Mouse (Mus musculus): ENCODE data around the gene Tagln. TPM values are rescaled to one million over a fixed set of nuclear protein-coding genes. Genes with fewer than 3 reads are reported as not detected.
A peak's percentile ranks its signal among the peaks of the same experiment; 100 is the strongest.

The Tagln gene
- polyA plus RNA-seq, 1 experiment from 2014 or later = 151 TPM

GRCm38 (mm10) chr9:45944506-45945400 lies 8.9 kb upstream of the Tagln start:
- H3K4me3 ChIP-seq = no peak overlapping the region
- no peaks in the 10 kb centered on the region for H3K4me1 ChIP-seq
- no peak overlapping the region for H3K27ac ChIP-seq (replicated peaks)
- no peak overlapping the region for H3K4me2 ChIP-seq
- H3K36me3 ChIP-seq = peaks cover 95% of the 10 kb centered on the region
- H3K9ac ChIP-seq = no peak overlapping the region
- no peaks in the 10 kb centered on the region for H3K27me3 ChIP-seq (replicated peaks)
- ATAC-seq (ENCODE audit: extremely low read depth, insufficient number of reproducible peaks, low FRiP score, low TSS enrichment) = no peak
- no peaks in the 10 kb centered on the region for H3K9me3 ChIP-seq
- WGBS = 80% methylated on average over 13 of the region's 13 CpGs

GRCm38 (mm10) chr9:45943628-45944505 lies 8.0 kb upstream of the Tagln start:
- no peak overlapping the region for H3K4me2 ChIP-seq
- H3K27me3 ChIP-seq (replicated peaks) = no peaks in the 10 kb centered on the region
- H3K4me3 ChIP-seq = no peak overlapping the region
- H3K4me1 ChIP-seq = no peaks in the 10 kb centered on the region
- H3K27ac ChIP-seq (replicated peaks) = no peak overlapping the region
- no peak overlapping the region for H3K9ac ChIP-seq
- no peak for ATAC-seq (ENCODE audit: extremely low read depth, insufficient number of reproducible peaks, low FRiP score, low TSS enrichment)
- H3K36me3 ChIP-seq = peaks cover 95% of the 10 kb centered on the region
- WGBS = 92% methylated on average over 8 of the region's 8 CpGs
- H3K9me3 ChIP-seq = no peaks in the 10 kb centered on the region

DNA sequence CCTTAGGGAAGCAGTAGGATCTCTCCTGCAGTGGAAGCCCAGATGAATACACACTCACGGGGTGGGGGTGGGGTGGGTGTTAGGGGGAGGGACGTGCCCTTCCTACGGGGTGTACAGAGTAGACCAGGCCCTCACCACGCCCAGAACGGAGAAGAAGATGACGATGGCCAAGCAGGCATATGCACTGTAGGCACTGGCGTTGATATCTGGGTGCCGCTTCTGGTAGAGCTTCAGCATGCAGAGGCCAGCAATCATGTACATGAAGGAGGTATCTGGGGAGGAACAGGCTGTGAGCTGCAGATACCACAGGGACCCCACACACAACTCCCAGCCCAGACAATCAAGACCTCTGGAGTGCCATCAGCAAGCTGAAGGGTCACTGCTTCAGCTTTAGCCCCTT lies 7.1 kb upstream of the Tagln start:
- Histone ChIP-seq H3K9me3 (no peaks in the 10 kb centered on the region), H3K4me3 (no peak overlapping the region), H3K9ac (no peak overlapping the region), H3K4me1 (no peaks in the 10 kb centered on the region), H3K36me3 (peaks cover 95% of the 10 kb centered on the region), H3K27ac (replicated peaks) (no peak overlapping the region), H3K4me2 (no peak overlapping the region), H3K27me3 (replicated peaks) (no peaks in the 10 kb centered on the region)
- 82% methylated on average over 8 of the region's 8 CpGs for WGBS
- no peak for ATAC-seq (ENCODE audit: extremely low read depth, insufficient number of reproducible peaks, low FRiP score, low TSS enrichment)

- Histone ChIP-seq H3K27ac (replicated peaks) (no peak overlapping the region), H3K9ac (no peak overlapping the region), H3K36me3 (peaks cover 91% of the 10 kb centered on the region), H3K9me3 (no peaks in the 10 kb centered on the region), H3K4me3 (no peak overlapping the region), H3K27me3 (replicated peaks) (no peaks in the 10 kb centered on the region), H3K4me1 (no peaks in the 10 kb centered on the region), H3K4me2 (no peak overlapping the region)
- WGBS = 88% methylated on average over 16 of the region's 16 CpGs
- no peak for ATAC-seq (ENCODE audit: extremely low read depth, insufficient number of reproducible peaks, low FRiP score, low TSS enrichment)
These were observed 6.6 kb upstream of the Tagln start for GRCm38 (mm10) chr9:45942464-45942863.

DNA sequence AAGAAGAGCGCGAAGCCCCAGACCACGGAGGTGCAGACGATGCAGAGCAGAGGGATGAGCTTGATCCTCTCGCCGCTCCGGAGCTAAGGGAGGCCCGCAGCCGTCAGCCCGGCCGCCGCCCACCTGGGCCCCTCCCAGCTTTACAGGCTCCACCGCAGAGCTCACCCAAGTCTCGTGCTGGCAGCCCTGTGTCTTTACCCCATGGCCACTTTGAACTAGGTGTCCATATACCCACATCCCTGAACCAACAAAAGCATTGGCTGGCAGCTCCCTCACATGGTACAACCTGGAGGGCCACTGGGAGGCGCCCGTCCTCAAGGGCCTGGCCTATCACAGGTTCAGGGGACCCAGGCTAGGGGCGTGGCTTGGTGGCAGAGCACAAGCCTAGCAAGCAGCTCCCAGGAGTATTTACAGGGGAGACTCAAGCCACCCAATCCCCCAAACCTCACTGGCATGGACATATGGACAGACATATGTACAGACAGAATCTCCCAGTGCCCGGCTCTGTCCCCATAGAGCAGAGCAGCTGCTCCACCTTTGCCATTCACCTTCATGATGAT lies 5.6 kb upstream of the Tagln start:
- H3K27ac ChIP-seq (replicated peaks) = no peak overlapping the region
- no peak overlapping the region for H3K4me3 ChIP-seq
- H3K27me3 ChIP-seq (replicated peaks) = no peaks in the 10 kb centered on the region
- no peak overlapping the region for H3K9ac ChIP-seq
- peaks cover 5% of the 10 kb centered on the region for H3K4me1 ChIP-seq
- no peaks in the 10 kb centered on the region for H3K9me3 ChIP-seq
- peaks cover 80% of the 10 kb centered on the region for H3K36me3 ChIP-seq
- 70% methylated on average over 18 of the region's 18 CpGs for WGBS
- no peak overlapping the region for H3K4me2 ChIP-seq
- ATAC-seq (ENCODE audit: extremely low read depth, insufficient number of reproducible peaks, low FRiP score, low TSS enrichment) = no peak

DNA sequence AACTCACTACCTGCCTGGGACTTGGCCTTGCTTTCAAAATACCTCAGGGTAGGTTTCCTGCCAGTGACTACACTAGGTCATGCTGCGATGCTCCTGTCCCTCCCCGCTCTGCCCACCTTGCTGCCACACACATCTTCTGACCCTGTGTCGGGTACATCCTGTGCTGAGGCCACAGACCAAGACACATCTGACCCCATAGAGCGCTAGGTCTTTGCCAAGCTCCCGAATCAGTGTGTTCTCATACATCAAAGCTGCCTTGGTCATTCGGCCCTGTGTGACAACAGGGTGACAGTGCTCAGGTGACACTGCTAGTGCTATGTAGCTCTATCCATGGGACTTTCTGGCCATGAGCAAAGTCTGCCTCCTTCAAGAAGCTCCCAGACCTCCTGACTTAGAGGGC lies 3.9 kb upstream of the Tagln start:
- peaks cover 64% of the 10 kb centered on the region for H3K36me3 ChIP-seq
- ATAC-seq (ENCODE audit: extremely low read depth, insufficient number of reproducible peaks, low FRiP score, low TSS enrichment) = no peak

DNA sequence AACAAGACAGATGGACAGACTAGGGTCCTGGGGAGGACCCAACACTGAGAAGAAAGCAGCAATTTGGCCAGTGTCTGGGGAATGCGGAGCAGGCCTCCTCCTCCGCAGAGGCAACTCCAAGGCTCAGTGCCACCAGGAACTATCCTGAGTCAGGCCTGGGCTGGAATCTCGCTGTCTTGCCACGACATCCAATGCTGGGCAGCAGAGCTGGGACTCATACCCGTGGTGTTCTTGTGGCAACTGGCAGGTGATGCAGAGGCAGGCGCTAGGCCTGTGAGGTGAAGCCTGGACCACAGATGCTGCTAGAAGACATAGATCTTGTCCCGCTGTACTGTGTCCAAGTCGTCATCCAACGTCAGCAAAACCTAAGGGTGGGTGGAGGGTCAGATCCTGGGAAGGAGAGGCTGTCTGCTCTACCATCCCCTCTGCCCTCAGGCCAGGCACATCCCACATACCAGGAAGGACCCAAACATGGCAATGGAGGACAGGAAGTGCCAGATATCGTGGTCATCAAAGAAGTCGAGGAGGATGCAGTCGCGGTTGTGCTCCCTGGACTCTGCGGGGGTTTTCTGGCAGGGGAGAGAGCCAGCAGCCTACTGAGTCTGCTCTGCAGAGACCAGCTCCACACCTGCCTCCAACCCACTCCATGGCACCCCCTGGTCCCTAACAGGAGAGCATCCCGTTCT lies 3.2 kb upstream of the Tagln start:
- Histone ChIP-seq H3K4me3 (no peak overlapping the region), H3K4me2 (no peak overlapping the region), H3K4me1 (peaks cover 24% of the 10 kb centered on the region), H3K27me3 (replicated peaks) (no peaks in the 10 kb centered on the region), H3K9ac (no peak overlapping the region), H3K9me3 (no peaks in the 10 kb centered on the region), H3K27ac (replicated peaks) (no peak overlapping the region), H3K36me3 (peaks cover 57% of the 10 kb centered on the region)
- no peak for ATAC-seq (ENCODE audit: extremely low read depth, insufficient number of reproducible peaks, low FRiP score, low TSS enrichment)
- 82% methylated on average over 15 of the region's 15 CpGs for WGBS

More for the DNA sequence above, 3.9 kb upstream of the Tagln start:
- Histone ChIP-seq H3K9ac (no peak overlapping the region), H3K4me2 (no peak overlapping the region), H3K27ac (replicated peaks) (no peak overlapping the region), H3K4me3 (no peak overlapping the region), H3K4me1 (peaks cover 18% of the 10 kb centered on the region), H3K9me3 (no peaks in the 10 kb centered on the region), H3K27me3 (replicated peaks) (no peaks in the 10 kb centered on the region)
- 89% methylated on average over 6 of the region's 6 CpGs for WGBS

DNA sequence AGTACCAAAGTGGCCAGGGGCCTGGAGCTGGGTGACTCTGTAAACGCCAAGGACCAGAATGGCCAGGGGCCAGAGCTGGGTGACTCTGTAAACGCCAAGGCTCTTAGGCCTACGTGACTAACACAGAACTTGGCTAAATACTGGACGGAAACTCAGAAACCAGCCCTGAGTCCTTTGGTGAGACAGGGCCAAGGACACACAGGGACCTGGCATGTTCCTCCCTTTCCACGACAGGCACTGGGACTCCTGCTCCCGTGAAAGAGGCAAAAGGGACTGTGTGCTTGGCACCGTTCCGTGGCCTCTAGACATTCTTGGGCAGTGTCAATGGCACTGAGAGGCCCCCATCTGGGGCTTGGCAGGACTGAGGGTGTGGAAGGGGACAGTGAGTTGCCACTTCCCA lies 2.2 kb upstream of the Tagln start:
- WGBS = 86% methylated on average over 8 of the region's 8 CpGs

DNA sequence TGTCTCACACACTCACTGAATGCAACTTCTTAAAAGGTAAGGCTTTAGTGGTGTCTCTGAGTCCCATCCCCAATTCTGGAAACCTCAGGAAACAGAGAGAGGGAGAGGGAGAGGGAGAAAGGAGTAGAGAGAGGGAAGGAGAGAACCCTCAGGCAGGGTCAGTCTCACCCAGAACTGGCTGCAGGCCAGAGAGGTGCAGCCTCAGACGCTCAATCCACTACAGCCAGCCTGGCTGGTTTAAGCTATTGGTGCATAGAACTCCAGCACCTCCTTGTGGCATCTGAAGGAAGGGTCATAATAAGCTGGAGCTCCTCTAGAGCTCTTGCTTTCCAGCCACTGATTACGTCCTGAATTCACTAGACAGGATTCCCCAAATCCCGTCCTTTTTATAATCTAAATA lies 1.0 kb upstream of the Tagln start:
- WGBS = 13% methylated on average over 3 of the region's 3 CpGs
- peaks cover 36% of the 10 kb centered on the region for H3K36me3 ChIP-seq
- peaks cover 46% of the 10 kb centered on the region for H3K4me1 ChIP-seq
- H3K9me3 ChIP-seq = no peaks in the 10 kb centered on the region
- no peaks in the 10 kb centered on the region for H3K27me3 ChIP-seq (replicated peaks)
- no peak overlapping the region for H3K4me3 ChIP-seq
- H3K4me2 ChIP-seq = peak overlapping the region; percentile 73; the same call in 1 of the 2 replicates
- H3K27ac ChIP-seq (replicated peaks) = peak overlapping the region; percentile 60
- no peak for ATAC-seq (ENCODE audit: extremely low read depth, insufficient number of reproducible peaks, low FRiP score, low TSS enrichment)
- no peak overlapping the region for H3K9ac ChIP-seq

More for the DNA sequence above, 2.2 kb upstream of the Tagln start:
- no peak overlapping the region for H3K4me3 ChIP-seq
- H3K9me3 ChIP-seq = no peaks in the 10 kb centered on the region
- no peaks in the 10 kb centered on the region for H3K27me3 ChIP-seq (replicated peaks)
- peaks cover 34% of the 10 kb centered on the region for H3K4me1 ChIP-seq
- H3K36me3 ChIP-seq = peaks cover 48% of the 10 kb centered on the region
- ATAC-seq (ENCODE audit: extremely low read depth, insufficient number of reproducible peaks, low FRiP score, low TSS enrichment) = no peak
- H3K4me2 ChIP-seq = no peak overlapping the region
- no peak overlapping the region for H3K9ac ChIP-seq
- H3K27ac ChIP-seq (replicated peaks) = no peak overlapping the region

DNA sequence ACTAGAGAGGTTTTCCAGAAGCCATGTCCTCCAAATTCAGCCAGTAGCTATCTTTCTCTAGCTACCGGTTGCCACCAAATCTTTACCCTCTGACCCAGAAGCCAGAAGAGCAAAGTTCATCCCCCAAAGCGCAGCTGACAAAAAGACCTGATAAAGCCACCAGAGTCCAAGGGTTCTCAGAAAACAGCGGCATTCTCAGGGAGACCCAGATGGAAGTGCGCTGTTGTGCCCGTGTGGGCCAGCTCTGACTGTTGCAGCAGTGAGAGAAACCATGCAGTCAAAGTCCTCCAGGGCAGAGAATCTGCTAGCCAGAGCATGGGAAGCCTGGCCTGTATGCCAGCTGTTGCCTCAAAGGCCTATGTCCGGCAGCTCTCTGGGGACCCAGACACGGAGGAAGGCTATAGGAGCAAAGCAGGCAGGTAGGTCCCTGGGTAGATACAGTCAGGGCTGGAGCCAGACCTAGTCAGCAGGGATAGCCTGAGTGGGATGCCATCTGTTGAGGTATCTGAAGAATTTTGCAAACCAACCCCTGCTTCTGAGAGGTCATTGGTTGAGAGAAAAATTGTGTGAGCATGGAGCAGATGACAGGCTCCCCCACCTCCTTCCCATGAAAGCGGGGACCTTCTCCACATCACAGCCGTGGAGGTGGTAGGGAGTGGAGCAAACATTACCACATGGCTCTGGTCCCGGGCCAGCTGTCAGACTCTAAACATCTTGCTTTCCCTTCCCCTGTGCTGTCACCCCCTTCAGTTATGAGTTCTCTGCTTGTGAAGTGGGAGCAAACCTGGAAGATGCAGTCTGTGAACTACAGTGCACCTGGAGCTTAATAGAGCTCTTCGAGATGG lies 3.1 kb downstream of the Tagln start:
- Histone ChIP-seq H3K9ac (peak overlapping the region; percentile 64), H3K4me3 (peak overlapping the region; percentile 48), H3K4me1 (peaks cover 46% of the 10 kb centered on the region), H3K9me3 (no peaks in the 10 kb centered on the region), H3K27me3 (replicated peaks) (no peaks in the 10 kb centered on the region), H3K4me2 (peak overlapping the region; percentile 73), H3K36me3 (peaks cover 40% of the 10 kb centered on the region), H3K27ac (replicated peaks) (peak overlapping the region; percentile 8; the same call in 1 of the 2 replicates)
- WGBS = 47% methylated on average over 11 of the region's 11 CpGs
- ATAC-seq (ENCODE audit: extremely low read depth, insufficient number of reproducible peaks, low FRiP score, low TSS enrichment) = no peak
